ENCODE assay signal across 10 mouse cellular contexts in the genomic region with DNA sequence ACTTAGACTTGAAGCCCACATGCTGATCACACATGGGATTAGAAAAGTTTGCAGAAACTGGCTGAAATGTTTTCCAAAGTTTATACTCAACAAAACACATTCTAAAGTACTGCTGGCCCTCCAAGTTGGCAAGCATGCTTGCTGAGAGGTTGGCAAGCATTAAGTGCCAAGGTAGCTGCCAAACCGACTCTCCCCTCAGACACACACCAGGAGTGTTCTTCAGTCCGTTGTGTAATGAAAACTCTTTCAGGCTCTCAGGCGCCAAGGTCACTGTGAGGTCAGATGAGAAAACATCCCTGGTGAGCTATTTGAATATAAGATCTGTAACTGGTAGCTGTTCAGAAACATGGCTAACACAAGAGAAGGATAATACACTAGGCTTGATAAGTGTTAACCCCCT.
DNase-seq lines count a peak whose midpoint lies in the region; ATAC-seq and TF ChIP-seq lines count a peak whose summit lies in the region.
"Had no signal": no experiment of that assay in that cellular context is flagged by ENCODE, and none has a peak within 500 bp of the region (broad histone marks: within the 10 kb centered on the region; RNA-seq: fewer than 3 reads in every experiment).

No protein-coding gene starts in this region.

- H3K27ac ChIP-seq in stomach, postnatal 0 days (replicated peaks): no peak overlapping the region

- TF ChIP-seq EP300 in stomach, postnatal 0 days (optimal IDR thresholded peaks at IDR 0.05): no peak

- 35% methylated on average over 3 of the region's 3 CpGs for WGBS in stomach, postnatal 0 days

- no peak overlapping the region for H3K4me2 ChIP-seq in stomach, postnatal 0 days (replicated peaks; ENCODE audit: low read depth)

- H3K9ac ChIP-seq in stomach, postnatal 0 days (ENCODE audit: low read length): no peak overlapping the region

- ATAC-seq in stomach, postnatal 0 days (ENCODE audit: low FRiP score, low TSS enrichment): peak; percentile 45; the same call in 1 of the 2 replicates
- ATAC-seq in megakaryocyte-erythroid progenitor cell, adult 5-6 weeks (replicated peaks; ENCODE audit: low FRiP score, low TSS enrichment, poor library complexity, severe bottlenecking): no peak
- ATAC-seq: Patski had no signal

- no peaks in the 10 kb centered on the region for H3K9me3 ChIP-seq in stomach, postnatal 0 days (ENCODE audit: control insufficient read depth, low read length)

- no peak overlapping the region for H3K4me3 ChIP-seq in stomach, postnatal 0 days (ENCODE audit: low read depth, low read length)
- H3K4me3 ChIP-seq: myocyte had no signal

- no peaks in the 10 kb centered on the region for H3K4me1 ChIP-seq in stomach, postnatal 0 days (replicated peaks; ENCODE audit: control insufficient read depth, insufficient read depth)

- DNase-seq in left cerebral cortex, postnatal 4 days: peak; percentile 12
- no peak for DNase-seq in left cerebral cortex, postnatal 25 days (ENCODE audit: low spot score in 2 of 2)
- peak; percentile 57 to 69 for DNase-seq in gastrocnemius, adult 8-10 months (ENCODE audit: low spot score in 2 of 2)
- peak; percentile 45 to 61 for DNase-seq in heart, postnatal 14 days
- DNase-seq in stomach, postnatal 0 days (ENCODE audit: low spot score): no peak
- no peak for DNase-seq in spleen, postnatal 36 days (ENCODE audit: low spot score in 2 of 2)
- DNase-seq: cerebellum, adult 9-10 months had no signal

- no peaks in the 10 kb centered on the region for H3K27me3 ChIP-seq in stomach, postnatal 0 days (ENCODE audit: control insufficient read depth, insufficient read depth, low read length)
- H3K27me3 ChIP-seq: Patski had no signal

- TF ChIP-seq CTCF in stomach, postnatal 0 days (IDR thresholded peaks at IDR 0.05; ENCODE audit: low read depth): no peak

- no peaks in the 10 kb centered on the region for H3K36me3 ChIP-seq in stomach, postnatal 0 days (ENCODE audit: control insufficient read depth, insufficient read depth, low read length)

- intact Hi-C loops in left cerebral cortex, postnatal 4 days (cut with DNase I): no loop called here
- intact Hi-C loops in left cerebral cortex, postnatal 25 days (cut with DNase I): no loop called here
- intact Hi-C loops in heart, postnatal 14 days (cut with DNase I): loop anchor here (5.0 kb wide), 1 partner anchor 152 kb away; no protein-coding TSS in a partner anchor

Comparison
In these comparisons a context has a peak if more than half of its experiments do, and no peak if none do; other contexts are left out.
1. DNase-seq: peak in left cerebral cortex, postnatal 4 days (single experiment), gastrocnemius, adult 8-10 months (2 of 2) and heart, postnatal 14 days (2 of 2); none in left cerebral cortex, postnatal 25 days (0 of 2), stomach, postnatal 0 days (single experiment) and spleen, postnatal 36 days (0 of 2).